Mouse (Mus musculus): ENCODE measurements around the gene B4galnt1.
A peak's percentile ranks its signal among the peaks of the same experiment; 100 is the strongest.
"Not testable (repeated sequence)": the region's sequence is repeated elsewhere in the genome, so short reads cannot be mapped to it uniquely, and the experiment has no call there.

Gene B4galnt1

DNA sequence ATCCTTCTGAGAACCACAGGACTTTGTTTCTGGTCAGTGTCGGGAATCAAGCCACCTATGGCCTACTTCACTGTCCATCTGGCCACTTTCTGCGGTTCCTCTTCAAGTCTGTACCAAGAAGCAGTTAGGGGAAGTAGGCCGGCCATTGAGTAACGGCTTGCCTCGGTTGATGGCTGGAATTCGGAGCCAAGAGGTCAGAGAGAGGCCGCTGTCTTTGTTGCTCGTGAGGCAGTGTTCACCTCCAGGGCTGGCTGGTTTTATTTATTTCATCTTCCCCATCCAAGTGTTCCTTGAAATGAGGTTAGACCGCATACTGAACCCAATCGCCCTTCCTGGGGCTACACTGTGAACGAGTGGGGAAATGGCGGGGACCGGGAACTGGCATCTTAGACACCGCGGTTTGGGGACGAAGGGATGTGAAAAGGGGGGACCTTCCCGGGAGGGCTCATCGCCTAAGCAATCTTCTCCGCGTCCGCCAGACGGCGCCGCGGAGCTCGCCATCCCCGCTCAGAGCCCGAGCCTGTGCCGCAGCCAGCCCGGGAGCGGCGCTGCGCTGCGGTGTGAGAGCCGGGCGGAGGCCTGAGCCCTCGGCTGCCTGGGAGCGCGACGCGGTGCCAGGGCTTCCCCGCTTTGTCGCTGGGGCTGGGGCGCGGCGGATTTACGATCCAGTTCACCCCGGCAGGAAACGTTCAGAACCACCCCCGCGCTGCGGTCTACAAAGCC lies at the start of gene B4galnt1:
B4galnt1 (plus strand) TSS at position 595 of the 723 bp plus-strand sequence.
- DNase-seq (ENCODE audit: low read depth, low spot score), result peak; percentile 86

DNA sequence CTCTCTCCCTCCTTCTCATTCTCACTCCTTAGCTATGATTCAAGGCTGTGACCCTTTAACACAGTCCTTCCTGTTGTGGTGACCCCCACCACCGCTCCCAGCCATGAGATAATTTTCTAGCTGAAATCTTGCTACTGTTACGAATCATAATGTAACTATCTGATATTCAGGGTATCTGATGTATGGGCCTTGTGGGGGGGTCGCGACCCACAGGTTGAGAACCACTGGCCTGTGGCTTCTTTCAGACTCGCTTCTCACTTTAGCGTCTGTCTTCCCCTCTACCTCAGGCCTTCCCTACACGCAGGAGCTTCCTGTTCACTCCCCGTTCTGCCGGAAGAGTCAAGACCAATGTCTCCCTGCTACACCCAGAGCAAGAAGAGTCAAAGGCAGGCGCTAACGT lies 46.6 kb upstream of the B4galnt1 start:
- DNase-seq (ENCODE audit: low read depth, low spot score), result no peak

DNA sequence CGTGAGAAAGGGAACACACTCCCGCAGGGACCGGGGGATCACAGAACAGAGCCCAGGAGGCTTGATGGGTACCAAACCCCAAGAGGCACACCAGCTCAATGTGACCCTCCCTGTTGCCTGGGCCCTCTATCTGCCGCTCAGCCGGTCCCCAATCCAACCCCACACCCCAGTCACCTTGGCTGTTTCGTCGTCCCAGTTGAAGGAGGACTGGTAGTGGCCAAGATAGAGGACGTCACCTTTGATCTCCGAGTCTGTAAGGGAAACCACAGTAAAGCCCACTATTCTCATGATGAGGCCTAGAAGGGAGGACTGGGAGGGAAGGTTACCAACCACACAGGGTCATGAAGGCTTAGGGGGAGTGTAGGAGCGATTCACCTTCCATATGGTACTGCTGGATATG lies 45.8 kb upstream of the B4galnt1 start:
- no peak for DNase-seq (ENCODE audit: low read depth, low spot score)

DNA sequence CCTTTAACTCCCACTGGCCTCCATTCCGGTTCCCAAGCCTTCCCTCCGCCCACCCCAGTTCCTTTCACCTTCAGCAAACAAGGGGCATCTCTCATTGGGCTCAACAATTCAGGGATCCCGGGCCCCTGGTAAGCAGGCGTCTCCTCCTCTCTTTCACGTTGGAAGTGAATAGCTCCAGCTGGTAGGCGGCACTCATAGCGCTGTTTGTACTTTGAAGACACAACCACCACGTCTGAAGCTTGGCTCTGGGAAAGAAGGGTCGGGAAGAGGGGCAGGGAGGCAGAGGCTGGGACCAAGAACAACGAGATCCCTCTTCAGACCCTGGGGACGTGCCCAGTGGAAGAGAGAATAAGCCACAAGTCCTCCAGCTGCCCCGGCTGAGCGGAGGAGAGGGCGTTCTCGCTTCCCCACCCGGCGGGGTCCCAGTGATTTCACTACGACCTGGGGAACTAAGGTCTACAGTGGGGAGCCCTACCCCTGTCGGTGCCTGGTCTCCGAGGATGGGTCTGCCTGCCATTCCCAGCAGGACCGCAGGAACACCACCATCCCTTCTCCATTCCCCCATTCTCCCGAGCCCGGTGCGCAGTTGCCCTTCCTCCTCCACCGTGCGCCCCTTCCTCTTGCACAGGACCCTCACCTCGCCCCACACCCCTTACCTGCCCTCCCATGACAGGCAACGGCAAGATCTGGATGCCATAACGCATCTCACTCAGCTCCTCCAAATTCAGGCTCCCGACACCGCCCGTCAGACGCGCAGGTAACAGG lies 44.5 kb upstream of the B4galnt1 start:
- DNase-seq (ENCODE audit: low read depth, low spot score), result no peak

DNA sequence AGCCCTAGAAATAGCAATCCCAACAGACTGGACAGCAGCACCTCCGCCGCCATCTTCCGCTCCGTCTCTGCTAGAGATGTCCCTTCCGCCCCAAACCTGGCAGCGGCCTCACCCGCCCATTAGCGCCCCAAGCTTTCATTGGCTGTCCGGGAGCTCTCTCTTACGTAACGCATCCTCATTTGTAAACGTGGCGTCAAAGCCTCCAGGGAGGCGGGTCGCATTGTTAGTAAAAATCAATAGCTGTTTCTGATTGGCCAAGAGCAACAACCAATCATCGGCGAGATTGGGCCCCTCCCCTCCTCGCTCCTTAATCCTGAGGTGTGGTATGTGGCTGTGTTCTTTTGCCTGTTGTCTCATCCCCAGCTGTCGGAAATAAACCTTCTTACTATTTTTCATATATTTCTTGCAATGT lies 44.0 kb upstream of the B4galnt1 start, which contains the start of gene Os9:
Os9 (minus strand) TSS at position 66 of the 412 bp plus-strand sequence.
- peak; percentile 99 for DNase-seq (ENCODE audit: low read depth, low spot score)

DNA sequence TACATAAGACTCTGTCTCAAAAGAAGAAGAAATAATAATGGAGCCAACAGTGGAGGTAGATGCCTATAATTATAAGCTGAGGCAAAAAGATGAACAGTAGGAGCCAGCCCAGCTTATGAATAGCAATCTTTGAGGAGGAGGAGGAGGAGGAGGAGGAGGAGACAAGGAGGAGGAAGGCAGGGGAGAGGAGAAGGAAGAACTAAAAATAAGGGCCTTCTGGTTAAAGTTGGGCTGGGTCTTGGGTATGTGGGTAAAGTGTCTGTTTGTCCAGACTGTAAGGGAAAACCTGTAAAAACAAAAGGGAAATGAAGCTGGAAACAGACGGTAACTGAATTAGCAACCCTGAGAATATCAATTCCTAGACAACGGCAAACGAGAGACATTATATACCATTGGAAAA lies 43.0 kb upstream of the B4galnt1 start:
- DNase-seq (ENCODE audit: low read depth, low spot score), result no peak

DNA sequence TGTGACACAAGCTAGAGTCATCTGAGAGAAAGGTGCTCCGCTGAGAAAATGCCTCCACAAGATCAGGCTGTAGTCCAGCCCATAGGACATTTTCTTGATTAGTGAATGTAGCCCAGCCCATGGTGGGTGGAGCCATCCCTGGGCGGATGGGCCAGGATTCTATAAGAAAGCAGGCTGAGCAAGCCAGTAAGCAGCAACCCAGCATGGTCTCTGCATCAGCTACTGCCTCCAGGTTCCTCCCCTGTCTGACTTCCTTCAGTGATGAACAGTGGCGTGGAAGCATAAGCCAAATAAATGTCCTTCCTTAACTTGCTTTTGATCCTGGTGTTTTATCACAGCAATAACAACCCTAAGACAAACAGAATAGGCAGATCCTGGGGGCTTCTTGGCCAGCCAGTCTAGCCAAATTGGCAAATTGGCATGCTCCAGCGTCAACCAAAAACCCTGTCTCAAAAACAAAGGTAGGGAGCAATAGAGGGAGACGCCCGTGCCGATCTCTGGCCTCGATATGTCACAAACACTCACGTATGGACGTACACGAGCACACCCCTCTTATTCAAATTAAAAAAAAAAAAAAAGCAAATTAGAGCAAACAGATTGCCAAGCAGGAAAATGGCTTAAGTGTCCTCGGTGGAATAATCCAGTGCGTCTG lies 42.1 kb upstream of the B4galnt1 start:
- DNase-seq (ENCODE audit: low read depth, low spot score), result no peak

DNA sequence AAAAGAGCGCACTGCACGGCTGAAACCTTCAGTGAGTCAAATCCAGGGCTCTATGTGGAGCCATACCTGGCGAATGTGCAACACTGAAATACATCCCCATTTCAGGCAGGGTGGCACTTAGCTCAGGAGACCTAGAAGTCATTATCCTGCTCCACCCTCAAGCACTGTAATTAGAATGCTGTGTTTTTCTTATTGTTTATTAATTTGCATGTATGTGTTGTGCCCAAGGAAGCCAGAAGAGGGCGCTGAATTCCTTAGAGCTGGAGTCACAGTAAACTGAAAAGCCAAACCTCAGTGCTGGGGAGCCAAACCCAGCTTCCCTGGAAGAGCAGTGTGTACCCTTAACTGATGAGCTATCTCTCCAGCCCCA lies 41.6 kb upstream of the B4galnt1 start:
- peak; percentile 67 for DNase-seq (ENCODE audit: low read depth, low spot score)

DNA sequence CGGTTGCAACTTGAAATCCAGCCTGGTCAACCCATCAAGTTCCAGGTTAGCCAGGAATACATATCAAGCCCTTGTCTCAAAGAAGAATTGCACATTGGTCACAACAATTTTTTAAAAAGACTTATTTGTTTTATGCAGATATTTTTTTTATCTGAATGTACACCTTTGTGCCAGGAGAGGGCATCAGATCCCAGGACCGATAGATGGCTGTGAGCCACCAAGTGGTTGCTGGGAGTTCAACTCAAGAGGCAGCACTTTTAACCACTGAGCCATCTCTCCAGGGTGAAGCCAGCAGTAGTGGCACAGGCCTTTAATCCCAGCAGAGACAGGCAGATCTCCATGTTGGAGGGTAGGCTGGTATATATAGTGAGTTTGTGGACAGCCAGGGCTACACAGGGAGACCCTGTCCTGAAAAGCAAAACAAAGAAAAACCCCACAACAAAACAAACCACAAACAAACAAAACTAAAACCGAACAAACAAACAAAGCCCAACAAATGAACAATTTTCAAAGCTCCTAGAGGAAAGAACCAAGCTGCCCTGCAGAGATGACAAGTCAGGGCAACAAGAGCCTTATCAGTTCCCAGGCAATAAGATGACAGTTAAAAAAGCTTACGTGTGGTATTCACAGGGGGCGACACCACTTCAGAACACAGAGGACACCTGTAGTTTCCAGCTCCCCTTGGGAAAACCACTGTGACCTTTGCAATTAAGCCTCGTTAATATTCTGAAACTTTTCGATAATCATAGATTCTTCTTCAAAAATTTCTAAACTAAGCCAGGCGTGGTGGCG lies 39.6 kb upstream of the B4galnt1 start:
- DNase-seq (ENCODE audit: low read depth, low spot score), result peak; percentile 46

DNA sequence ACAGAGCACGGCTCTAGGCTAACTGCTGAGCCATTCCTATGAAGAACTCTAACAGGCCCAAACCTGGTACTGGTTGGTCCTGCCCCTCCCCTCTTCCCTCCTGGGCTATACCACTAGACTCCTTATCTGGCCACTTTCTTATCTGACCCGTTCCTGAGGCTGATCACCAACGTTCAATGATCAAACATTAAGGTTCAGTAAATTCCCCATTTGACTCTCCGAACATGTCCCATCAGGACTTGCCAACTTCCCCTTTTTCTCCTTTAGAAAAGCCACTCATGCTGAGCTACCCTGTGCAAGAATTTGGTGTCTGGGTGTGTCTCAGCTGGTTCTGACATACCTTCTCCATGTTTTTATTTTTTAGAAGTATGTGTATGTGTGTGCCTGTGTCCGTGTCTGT lies 38.4 kb upstream of the B4galnt1 start:
- DNase-seq (ENCODE audit: low read depth, low spot score), result no peak

DNA sequence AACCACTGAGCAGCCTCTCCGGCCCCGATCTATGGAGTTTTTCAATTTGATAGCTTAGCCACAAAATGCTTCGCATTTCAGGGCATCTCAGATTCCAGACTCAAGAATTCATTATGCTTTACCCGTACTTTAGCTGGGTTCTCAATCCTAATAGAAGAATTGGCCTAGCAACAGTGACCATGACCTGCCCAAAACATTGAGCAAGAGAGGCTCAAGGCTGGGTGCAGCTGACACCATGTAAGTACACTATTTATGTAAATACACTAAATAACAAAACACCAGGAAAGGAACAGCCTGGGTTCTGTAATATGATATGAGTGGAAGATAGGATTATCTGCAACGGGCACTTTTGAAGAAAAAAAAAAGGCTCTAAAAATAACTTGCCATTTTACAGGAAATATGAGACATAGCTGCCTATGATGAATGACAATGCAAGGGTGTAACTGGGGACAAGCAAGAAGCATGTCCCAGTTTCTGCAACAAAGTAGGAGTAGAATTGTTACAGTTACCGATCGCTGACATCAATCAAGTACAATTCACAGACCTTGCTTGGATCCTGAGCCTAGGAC lies 37.2 kb upstream of the B4galnt1 start:
- DNase-seq (ENCODE audit: low read depth, low spot score), result no peak

DNA sequence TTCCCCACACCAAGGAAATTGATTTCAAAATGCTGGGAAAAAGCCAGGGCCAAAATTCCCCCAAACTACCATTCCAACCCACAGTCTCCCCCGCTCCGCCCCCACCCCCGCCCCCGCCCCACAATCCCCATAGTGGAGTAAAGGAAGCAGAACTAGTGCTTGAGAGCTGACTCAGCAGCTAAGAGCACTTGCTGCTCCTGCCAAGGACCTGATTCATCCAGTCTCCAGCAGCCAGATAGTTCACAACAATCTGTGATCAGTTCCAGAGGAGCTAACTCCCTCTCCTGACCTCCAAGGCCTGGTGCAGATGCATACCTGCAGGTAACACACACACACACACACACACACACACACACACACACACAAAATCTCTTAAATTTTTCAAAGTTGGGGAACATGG lies 35.6 kb upstream of the B4galnt1 start:
- no peak for DNase-seq (ENCODE audit: low read depth, low spot score)

DNA sequence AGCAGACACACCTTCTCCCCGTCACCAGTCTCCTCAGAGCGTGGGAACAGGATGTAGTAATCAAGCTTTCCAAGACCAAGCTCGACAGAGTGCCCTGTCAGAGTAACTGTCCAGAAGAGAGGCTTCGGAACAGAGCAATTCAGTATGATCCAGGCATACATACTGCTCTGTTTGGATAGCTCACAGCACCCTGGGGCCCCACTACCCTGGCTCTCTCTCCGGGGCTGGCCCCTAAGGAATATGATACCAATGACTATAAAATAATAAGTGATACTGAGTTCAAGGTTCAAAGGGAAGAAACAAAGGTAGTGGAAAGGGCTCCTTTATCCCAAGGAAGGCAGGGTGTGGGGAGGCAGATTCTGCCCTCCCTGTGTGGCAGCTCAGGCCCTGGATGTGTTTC lies 32.6 kb upstream of the B4galnt1 start:
- no peak for DNase-seq (ENCODE audit: low read depth, low spot score)

DNA sequence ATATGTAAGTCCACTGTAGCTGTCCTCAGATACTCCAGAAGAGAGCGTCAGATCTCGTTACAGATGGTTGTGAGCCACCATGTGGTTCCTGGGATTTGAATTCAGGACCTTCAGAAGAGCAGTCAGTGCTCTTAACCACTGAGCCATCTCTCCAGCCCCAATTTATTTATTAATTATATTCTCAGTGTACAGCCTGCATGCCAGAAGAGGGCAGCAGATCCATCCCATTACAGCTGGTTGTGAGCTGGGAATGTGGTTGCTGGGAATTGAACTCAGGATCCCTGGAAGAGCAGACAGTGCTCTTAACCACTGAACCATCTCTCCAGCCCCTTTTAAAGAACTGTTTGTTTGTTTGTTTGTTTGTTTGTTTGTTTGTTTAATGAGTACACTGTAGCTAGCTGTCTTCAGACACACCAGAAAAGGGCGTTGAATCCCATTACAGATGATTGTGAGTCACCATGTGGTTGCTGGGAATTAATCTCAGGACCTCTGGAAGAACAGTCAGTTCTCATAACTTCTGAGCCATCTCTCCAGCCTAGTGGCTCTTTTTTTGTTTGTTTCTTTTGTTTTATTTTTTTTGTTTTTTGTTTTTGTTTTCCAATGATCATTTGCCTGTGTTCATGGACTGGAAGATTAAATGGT lies 30.5 kb upstream of the B4galnt1 start:
- DNase-seq (ENCODE audit: low read depth, low spot score), result not testable (repeated sequence)

DNA sequence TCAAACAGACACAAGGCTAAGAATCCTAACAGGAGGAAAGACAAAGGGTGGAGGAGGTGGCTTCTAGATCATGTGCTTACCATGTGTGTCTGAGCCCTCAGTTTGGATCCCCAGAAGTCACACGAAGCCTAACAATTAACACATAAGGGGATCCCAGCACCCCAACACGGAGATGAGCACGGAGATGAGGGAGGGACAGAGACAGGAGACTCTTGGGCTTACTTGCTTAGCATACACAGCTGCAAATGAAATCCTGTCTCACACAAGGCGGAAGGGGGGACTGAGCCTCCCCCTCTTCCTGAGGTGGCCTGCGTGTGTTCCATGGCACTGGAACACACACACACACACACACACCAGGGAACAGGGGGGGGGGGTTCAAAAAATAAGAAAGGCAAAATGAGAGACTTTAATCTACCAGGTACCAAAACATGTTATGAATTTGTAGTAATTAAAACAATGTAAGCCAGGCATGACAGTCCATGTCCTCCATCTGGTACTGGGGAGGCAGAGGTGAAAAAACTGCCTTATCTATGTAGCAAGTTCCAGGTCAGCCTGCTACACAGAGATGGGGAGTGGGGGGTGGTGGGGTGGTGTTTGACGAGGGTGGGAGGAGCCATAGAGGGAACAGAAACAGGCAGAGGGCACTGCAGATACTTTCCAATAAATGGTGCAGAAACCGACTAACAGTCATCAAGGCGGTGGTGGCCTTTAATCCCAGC lies 29.7 kb upstream of the B4galnt1 start:
- DNase-seq (ENCODE audit: low read depth, low spot score), result no peak

DNA sequence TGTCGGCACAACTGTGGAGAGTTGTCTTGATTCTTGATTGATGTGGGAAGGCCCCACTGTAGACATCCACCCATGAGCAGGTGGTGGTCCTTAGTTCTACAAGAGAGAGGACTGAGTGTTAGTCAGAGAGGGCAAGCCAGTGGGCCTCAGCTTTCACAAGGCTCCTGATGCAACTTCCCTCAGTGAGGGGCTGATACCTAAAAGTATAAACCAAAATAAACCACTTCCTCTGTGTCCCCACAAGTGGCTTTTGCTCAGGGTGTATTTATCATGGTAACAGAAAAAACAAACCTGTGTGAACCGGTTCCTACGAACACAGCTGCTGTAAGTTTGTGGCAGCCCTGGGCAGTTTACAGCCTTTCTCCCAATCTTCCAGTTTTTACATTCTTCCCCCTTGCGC lies 28.5 kb upstream of the B4galnt1 start:
- no peak for DNase-seq (ENCODE audit: low read depth, low spot score)

DNA sequence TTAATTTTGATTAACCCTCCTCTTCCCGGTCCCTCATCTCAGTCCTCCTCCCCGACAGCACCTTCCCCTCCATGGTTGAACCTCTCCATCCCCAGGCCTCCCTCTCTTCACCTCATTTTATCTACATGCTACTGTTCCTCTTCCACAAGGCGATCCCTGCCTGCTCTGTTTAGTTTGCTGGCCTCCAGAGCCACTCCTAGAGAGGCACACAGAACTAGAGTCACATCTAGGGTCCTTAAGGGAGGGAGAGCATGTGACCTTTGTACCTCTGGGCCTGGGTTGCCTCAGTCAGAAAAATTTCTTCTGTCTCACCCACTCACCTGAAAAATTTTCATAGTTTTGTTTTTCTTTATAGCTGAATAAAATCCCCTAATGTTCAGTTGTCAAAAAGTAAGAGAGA lies 27.1 kb upstream of the B4galnt1 start:
- no peak for DNase-seq (ENCODE audit: low read depth, low spot score)

DNA sequence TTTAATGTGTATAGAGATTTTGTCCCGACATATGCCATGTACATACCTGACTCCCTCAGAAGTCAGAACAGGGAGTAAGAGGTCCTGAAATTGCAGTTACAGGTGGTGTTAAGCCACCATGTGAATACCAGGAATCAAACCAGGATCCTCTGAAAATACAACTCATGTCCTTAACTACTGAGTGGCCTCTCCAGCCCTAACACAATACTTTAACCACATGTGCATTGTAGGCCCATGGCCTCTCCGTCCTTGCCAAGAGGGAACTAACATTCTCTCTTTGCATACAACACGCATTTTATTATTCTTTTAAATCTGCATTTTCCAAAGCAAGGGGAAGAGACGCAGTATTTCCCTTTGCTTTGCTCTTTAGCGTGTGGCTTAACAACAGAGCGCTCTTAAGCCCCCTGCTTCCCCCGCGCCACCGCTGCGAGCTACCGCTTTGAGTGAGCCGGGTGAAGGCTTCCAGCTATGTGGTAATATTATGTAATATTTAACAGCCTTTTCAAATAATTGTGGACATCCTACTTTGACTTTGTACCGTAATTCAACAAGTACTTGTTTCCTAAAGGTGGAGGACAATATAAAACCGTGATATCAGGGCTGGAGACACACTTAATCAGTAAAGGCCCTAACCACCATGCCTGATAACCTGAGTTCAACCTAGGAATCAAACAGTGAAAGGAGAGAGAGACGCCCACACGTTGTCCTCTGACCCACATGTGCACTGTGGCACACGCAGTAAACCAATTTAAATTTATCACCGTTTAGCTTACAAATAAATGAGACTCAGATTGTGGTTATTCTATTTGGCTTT lies 26.5 kb upstream of the B4galnt1 start:
- DNase-seq (ENCODE audit: low read depth, low spot score), result no peak

DNA sequence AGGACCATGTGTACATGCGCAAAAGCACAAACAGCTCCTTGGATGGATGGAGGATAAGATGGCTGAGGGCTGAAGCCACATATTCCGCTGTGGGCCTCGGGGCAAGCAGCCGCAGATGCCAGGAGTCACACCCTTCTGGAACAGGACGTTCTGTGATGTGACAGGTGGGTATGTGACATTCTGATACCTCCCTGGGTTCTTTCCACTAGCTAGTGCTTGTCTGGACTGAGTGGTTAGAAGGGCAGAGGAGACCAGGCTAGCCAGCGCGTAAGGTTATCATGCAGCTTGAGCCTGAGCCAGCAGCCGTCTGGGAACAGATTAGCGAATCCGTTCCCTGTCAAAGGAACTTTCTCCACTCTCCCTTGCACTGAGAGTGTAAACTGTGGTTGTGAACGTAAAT lies 24.1 kb upstream of the B4galnt1 start:
- no peak for DNase-seq (ENCODE audit: low read depth, low spot score)

DNA sequence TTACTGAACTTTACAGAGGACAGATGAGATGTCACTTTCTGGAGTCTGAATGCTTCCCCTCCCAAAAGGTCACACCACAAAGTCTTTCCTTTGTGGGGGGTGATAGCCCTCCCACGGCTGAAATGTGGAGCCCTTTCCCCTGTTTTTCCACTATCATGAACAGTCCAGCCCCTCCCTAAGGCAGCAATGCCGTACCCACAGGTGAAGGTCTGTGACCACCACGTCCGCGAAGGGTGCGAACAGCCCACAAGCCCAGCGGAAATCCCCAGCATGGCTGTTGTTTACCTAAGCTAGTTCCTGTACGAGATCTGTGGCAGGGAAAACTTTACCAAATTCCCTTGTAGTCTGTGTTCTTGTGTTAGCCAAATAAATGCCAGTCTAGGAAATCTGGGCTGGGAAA lies 23.5 kb upstream of the B4galnt1 start:
- DNase-seq (ENCODE audit: low read depth, low spot score), result no peak

All from forelimb bud, embryonic 11.5 days (tissue).